ENCODE assay signal across 8 mouse cellular contexts in the genomic region with DNA sequence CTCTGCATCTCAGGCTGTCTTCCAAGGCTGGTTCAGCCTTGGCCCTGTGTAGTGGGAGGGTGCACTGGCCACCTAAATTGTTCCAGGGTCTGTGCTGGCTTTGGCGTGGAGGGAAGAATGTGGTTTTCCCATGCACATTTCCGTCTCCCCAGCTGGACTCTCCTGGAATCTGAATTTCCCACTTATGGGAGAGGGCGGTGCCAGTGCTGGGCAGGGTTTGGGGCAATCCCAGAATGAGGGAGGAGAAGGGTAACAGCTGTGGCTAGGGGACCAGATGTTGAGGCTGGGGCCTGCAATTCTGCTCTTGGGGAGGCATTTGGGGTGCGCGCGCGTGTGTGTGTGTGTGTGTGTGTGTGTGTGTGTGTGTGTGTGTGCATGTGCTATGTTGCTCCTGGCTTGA. TPM values are rescaled to one million over a fixed set of nuclear protein-coding genes. Genes with fewer than 3 reads are reported as not detected.
DNase-seq lines count a peak whose midpoint lies in the region; ATAC-seq and TF ChIP-seq lines count a peak whose summit lies in the region.

No protein-coding gene starts in this region.

- peak; percentile 32 for DNase-seq in gastrocnemius, adult 2 months
- no peak for DNase-seq in gastrocnemius, adult 8-10 months (ENCODE audit: low spot score in 2 of 2)
- no peak for DNase-seq in hindbrain, postnatal 0 days (ENCODE audit: low spot score)
- DNase-seq in midbrain, embryonic 11.5 days (ENCODE audit: low spot score, missing footprints), result peak; percentile 82
- DNase-seq in thymus, postnatal 25 days, result no peak
- DNase-seq in right cerebral cortex, postnatal 25 days, result no peak
- DNase-seq in frontal cortex, postnatal 36 days (ENCODE audit: low spot score in 2 of 2), result no peak

- TF ChIP-seq CTCF in gastrocnemius, adult 2 months (IDR thresholded peaks at IDR 0.05), result no peak
- TF ChIP-seq CTCF in hindbrain, postnatal 0 days (IDR thresholded peaks at IDR 0.05; ENCODE audit: low read depth), result no peak

- peak overlapping the region; percentile 89; the same call in 1 of the 2 replicates for H3K4me3 ChIP-seq in gastrocnemius, adult 2 months
- peak overlapping the region; percentile 82 for H3K4me3 ChIP-seq in embryonic facial prominence, embryonic 15.5 days (replicated peaks)
- no peak overlapping the region for H3K4me3 ChIP-seq in hindbrain, postnatal 0 days (ENCODE audit: low read length)
- H3K4me3 ChIP-seq in midbrain, embryonic 11.5 days (ENCODE audit: low read depth, low read length), result peak overlapping the region; percentile 89; the same call in 1 of the 2 replicates

- H3K4me2 ChIP-seq in embryonic facial prominence, embryonic 15.5 days (replicated peaks), result peak overlapping the region; percentile 90
- H3K4me2 ChIP-seq in hindbrain, postnatal 0 days (ENCODE audit: low read depth, low read length), result peak overlapping the region; percentile 86
- H3K4me2 ChIP-seq in midbrain, embryonic 11.5 days, result peak overlapping the region; percentile 83

- H3K36me3 ChIP-seq in embryonic facial prominence, embryonic 15.5 days, result no peaks in the 10 kb centered on the region; the same call in 1 of the 2 replicates
- no peaks in the 10 kb centered on the region for H3K36me3 ChIP-seq in hindbrain, postnatal 0 days (ENCODE audit: insufficient read depth, low read length)
- H3K36me3 ChIP-seq in midbrain, embryonic 11.5 days (ENCODE audit: control insufficient read depth, insufficient read depth, low read length), result no peaks in the 10 kb centered on the region

- no peaks in the 10 kb centered on the region for H3K9me3 ChIP-seq in embryonic facial prominence, embryonic 15.5 days (replicated peaks)
- H3K9me3 ChIP-seq in hindbrain, postnatal 0 days (ENCODE audit: low read length), result no peaks in the 10 kb centered on the region
- no peaks in the 10 kb centered on the region for H3K9me3 ChIP-seq in midbrain, embryonic 11.5 days (ENCODE audit: control insufficient read depth, low read length)

- H3K27me3 ChIP-seq in embryonic facial prominence, embryonic 15.5 days, result no peaks in the 10 kb centered on the region
- no peaks in the 10 kb centered on the region for H3K27me3 ChIP-seq in hindbrain, postnatal 0 days (ENCODE audit: insufficient read depth, low read length)
- no peaks in the 10 kb centered on the region for H3K27me3 ChIP-seq in midbrain, embryonic 11.5 days (ENCODE audit: control insufficient read depth, insufficient read depth, low read length)

- WGBS in embryonic facial prominence, embryonic 15.5 days, result 30% methylated on average over 7 of the region's 7 CpGs
- WGBS in hindbrain, postnatal 0 days, result 68% methylated on average over 6 of the region's 7 CpGs
- WGBS in midbrain, embryonic 11.5 days, result 58% methylated on average over 7 of the region's 7 CpGs

- intact Hi-C loops in gastrocnemius, adult 2 months (cut with DNase I), result no loop called here

- H3K27ac ChIP-seq in gastrocnemius, adult 2 months, result peak overlapping the region; percentile 35; the same call in 1 of the 2 replicates
- peak overlapping the region; percentile 94 for H3K27ac ChIP-seq in embryonic facial prominence, embryonic 15.5 days (replicated peaks)
- peak overlapping the region; percentile 15; the same call in 1 of the 2 replicates for H3K27ac ChIP-seq in hindbrain, postnatal 0 days
- no peak overlapping the region for H3K27ac ChIP-seq in midbrain, embryonic 11.5 days (ENCODE audit: low read depth, low read length)

- no peak overlapping the region for H3K9ac ChIP-seq in embryonic facial prominence, embryonic 15.5 days
- H3K9ac ChIP-seq in hindbrain, postnatal 0 days (replicated peaks; ENCODE audit: low read length), result no peak overlapping the region
- peak overlapping the region; percentile 35 for H3K9ac ChIP-seq in midbrain, embryonic 11.5 days (ENCODE audit: low read length)

- ATAC-seq in embryonic facial prominence, embryonic 15.5 days (ENCODE audit: insufficient number of reproducible peaks, low FRiP score, low TSS enrichment, low read depth), result no peak
- no peak for ATAC-seq in hindbrain, postnatal 0 days
- no peak for ATAC-seq in midbrain, embryonic 11.5 days (ENCODE audit: low FRiP score)

- H3K4me1 ChIP-seq in embryonic facial prominence, embryonic 15.5 days, result peaks cover 80% of the 10 kb centered on the region
- peaks cover 44% of the 10 kb centered on the region for H3K4me1 ChIP-seq in hindbrain, postnatal 0 days (ENCODE audit: insufficient read depth, low read length)
- H3K4me1 ChIP-seq in midbrain, embryonic 11.5 days (ENCODE audit: control insufficient read depth, insufficient read depth, low read length), result peaks cover 70% of the 10 kb centered on the region

RNA-seq across cellular contexts. Expression of gene Glis2, which starts 2.8 kb away (rescaled TPM):
- total RNA-seq in gastrocnemius, adult 2 months (2021), result 1 to 10 TPM; 5.2 to 6.9 TPM
- total RNA-seq in gastrocnemius, adult 8-10 months (2022), result 1 to 10 TPM; 1.8 to 4.0 (median 3.5) TPM
- polyA plus RNA-seq in embryonic facial prominence, embryonic 15.5 days (2015; fragmentation: Nextera tagmentation; extraction: Ambion mirVana), result 33.2 and 33.4 TPM in 2 replicates
- total RNA-seq in hindbrain, postnatal 0 days (2014; rRNA removed), result 25.8 and 28.2 TPM in 2 replicates
- 12.0 and 12.5 TPM in 2 replicates for polyA plus RNA-seq in hindbrain, postnatal 0 days (2015; fragmentation: Nextera tagmentation; extraction: Ambion mirVana)
- 16.6 and 27.2 TPM in 2 replicates for polyA plus RNA-seq in midbrain, embryonic 11.5 days (2014; fragmentation: Nextera tagmentation; extraction: Ambion mirVana)

RNA-seq across cellular contexts. Expression of gene Pam16, which starts 27.5 kb away (rescaled TPM):
- 100 to 1,000 TPM in 1 of 2 experiments, 10 to 100 TPM in 1; 97.4 to 112 TPM for total RNA-seq in gastrocnemius, adult 2 months (2021)
- 100 to 1,000 TPM in 3 of 4 experiments, 10 to 100 TPM in 1; 93.3 to 129 (median 113) TPM for total RNA-seq in gastrocnemius, adult 8-10 months (2022)
- 83.4 and 107 TPM in 2 replicates for polyA plus RNA-seq in embryonic facial prominence, embryonic 15.5 days (2015; fragmentation: Nextera tagmentation; extraction: Ambion mirVana)
- 25.4 and 88.3 TPM in 2 replicates for total RNA-seq in hindbrain, postnatal 0 days (2014; rRNA removed)
- 135 and 140 TPM in 2 replicates for polyA plus RNA-seq in hindbrain, postnatal 0 days (2015; fragmentation: Nextera tagmentation; extraction: Ambion mirVana)
- 97.1 and 99.1 TPM in 2 replicates for polyA plus RNA-seq in midbrain, embryonic 11.5 days (2014; fragmentation: Nextera tagmentation; extraction: Ambion mirVana)

RNA-seq across cellular contexts. Expression of gene Tfap4, which starts 37.6 kb away (rescaled TPM):
- 1 to 10 TPM; 3.0 to 5.1 TPM for total RNA-seq in gastrocnemius, adult 2 months (2021)
- 1 to 10 TPM; 3.2 to 5.5 (median 3.7) TPM for total RNA-seq in gastrocnemius, adult 8-10 months (2022)
- 23.6 and 24.5 TPM in 2 replicates for polyA plus RNA-seq in embryonic facial prominence, embryonic 15.5 days (2015; fragmentation: Nextera tagmentation; extraction: Ambion mirVana)
- 7.8 and 9.3 TPM in 2 replicates for total RNA-seq in hindbrain, postnatal 0 days (2014; rRNA removed)
- 7.0 and 7.6 TPM in 2 replicates for polyA plus RNA-seq in hindbrain, postnatal 0 days (2015; fragmentation: Nextera tagmentation; extraction: Ambion mirVana)
- polyA plus RNA-seq in midbrain, embryonic 11.5 days (2014; fragmentation: Nextera tagmentation; extraction: Ambion mirVana), result 18.2 and 18.9 TPM in 2 replicates

RNA-seq across cellular contexts. Expression of gene Vasn, which starts 42.4 kb away (rescaled TPM):
- 1 to 10 TPM; 4.8 to 6.0 TPM for total RNA-seq in gastrocnemius, adult 2 months (2021)
- 1 to 10 TPM; 2.5 to 4.3 (median 3.9) TPM for total RNA-seq in gastrocnemius, adult 8-10 months (2022)
- polyA plus RNA-seq in embryonic facial prominence, embryonic 15.5 days (2015; fragmentation: Nextera tagmentation; extraction: Ambion mirVana), result 33.7 and 36.8 TPM in 2 replicates
- total RNA-seq in hindbrain, postnatal 0 days (2014; rRNA removed), result 18.4 and 18.8 TPM in 2 replicates
- polyA plus RNA-seq in hindbrain, postnatal 0 days (2015; fragmentation: Nextera tagmentation; extraction: Ambion mirVana), result 6.1 and 7.3 TPM in 2 replicates
- polyA plus RNA-seq in midbrain, embryonic 11.5 days (2014; fragmentation: Nextera tagmentation; extraction: Ambion mirVana), result 6.1 and 7.0 TPM in 2 replicates

RNA-seq across cellular contexts. Expression of gene Dnaja3, which starts 42.5 kb away (rescaled TPM):
- total RNA-seq in gastrocnemius, adult 2 months (2021), result 100 to 1,000 TPM in 1 of 2 experiments, 10 to 100 TPM in 1; 86.4 to 110 TPM
- 100 to 1,000 TPM in 1 of 4 experiments, 10 to 100 TPM in 3; 99.4 to 103 (median 99.8) TPM for total RNA-seq in gastrocnemius, adult 8-10 months (2022)
- polyA plus RNA-seq in embryonic facial prominence, embryonic 15.5 days (2015; fragmentation: Nextera tagmentation; extraction: Ambion mirVana), result 61.2 and 62.6 TPM in 2 replicates
- 49.6 and 50.6 TPM in 2 replicates for total RNA-seq in hindbrain, postnatal 0 days (2014; rRNA removed)
- 52.9 and 54.3 TPM in 2 replicates for polyA plus RNA-seq in hindbrain, postnatal 0 days (2015; fragmentation: Nextera tagmentation; extraction: Ambion mirVana)
- 53.4 and 57.0 TPM in 2 replicates for polyA plus RNA-seq in midbrain, embryonic 11.5 days (2014; fragmentation: Nextera tagmentation; extraction: Ambion mirVana)

Comparison
In these comparisons a context has a peak if more than half of its experiments do, and no peak if none do; other contexts are left out.
1. DNase-seq: peak in gastrocnemius, adult 2 months (single experiment) and midbrain, embryonic 11.5 days (single experiment); none in gastrocnemius, adult 8-10 months (0 of 2), hindbrain, postnatal 0 days (single experiment), thymus, postnatal 25 days (single experiment), right cerebral cortex, postnatal 25 days (single experiment) and frontal cortex, postnatal 36 days (0 of 2).
2. Peak in every context shown above with its lines, with median percentiles within 50 percentile points of each other: H3K4me2 ChIP-seq.